Mouse (Mus musculus): ENCODE data around the gene Ankra2. TPM values are rescaled to one million over a fixed set of nuclear protein-coding genes. Genes with fewer than 3 reads are reported as not detected.

The Ankra2 gene
- polyA plus RNA-seq, 1 experiment from 2014 or later: 22.0 TPM

GRCm38 (mm10) chr13:98263458-98263987 is 649 bp downstream of the Ankra2 start:
- no peak; the same call in 1 of the 2 replicates for ATAC-seq (ENCODE audit: low FRiP score, low read depth)
- H3K9ac ChIP-seq: peak overlapping the region; percentile 86
- no peaks in the 10 kb centered on the region for H3K27me3 ChIP-seq
- peak overlapping the region; percentile 81 for H3K27ac ChIP-seq
- WGBS: 1% methylated on average over 16 of the region's 16 CpGs
- peak overlapping the region; percentile 67 for H3K4me2 ChIP-seq (replicated peaks)
- H3K9me3 ChIP-seq: no peaks in the 10 kb centered on the region
- peaks cover 22% of the 10 kb centered on the region for H3K4me1 ChIP-seq
- H3K36me3 ChIP-seq: peaks cover 28% of the 10 kb centered on the region
- H3K4me3 ChIP-seq: peak overlapping the region; percentile 92

- Histone ChIP-seq H3K4me3 (peak overlapping the region; percentile 92), H3K36me3 (peaks cover 28% of the 10 kb centered on the region), H3K4me2 (replicated peaks) (peak overlapping the region; percentile 67), H3K9me3 (no peaks in the 10 kb centered on the region), H3K4me1 (peaks cover 22% of the 10 kb centered on the region), H3K27me3 (no peaks in the 10 kb centered on the region), H3K9ac (peak overlapping the region; percentile 86; the same call in 1 of the 2 replicates), H3K27ac (no peak overlapping the region)
- WGBS: 34% methylated on average over 5 of the region's 5 CpGs
- no peak for ATAC-seq (ENCODE audit: low FRiP score, low read depth)
These were observed 1.2 kb downstream of the Ankra2 start for GRCm38 (mm10) chr13:98264111-98264510.

GRCm38 (mm10) chr13:98274023-98274422 is 11.1 kb downstream of the Ankra2 start:
- Histone ChIP-seq H3K9me3 (no peaks in the 10 kb centered on the region), H3K36me3 (peaks cover 50% of the 10 kb centered on the region)
- 86% methylated on average over 9 of the region's 9 CpGs for WGBS

GRCm38 (mm10) chr13:98275646-98276045 is 12.8 kb downstream of the Ankra2 start:
- Histone ChIP-seq H3K36me3 (peaks cover 41% of the 10 kb centered on the region), H3K27ac (no peak overlapping the region), H3K4me3 (no peak overlapping the region), H3K9me3 (no peaks in the 10 kb centered on the region), H3K4me1 (no peaks in the 10 kb centered on the region), H3K9ac (no peak overlapping the region), H3K27me3 (no peaks in the 10 kb centered on the region), H3K4me2 (replicated peaks) (no peak overlapping the region)
- no peak for ATAC-seq (ENCODE audit: low FRiP score, low read depth)
- WGBS: 85% methylated on average over 4 of the region's 4 CpGs

More at GRCm38 (mm10) chr13:98274023-98274422, 11.1 kb downstream of the Ankra2 start:
- H3K4me3 ChIP-seq: no peak overlapping the region
- no peak overlapping the region for H3K9ac ChIP-seq
- no peak overlapping the region for H3K4me2 ChIP-seq (replicated peaks)
- no peak for ATAC-seq (ENCODE audit: low FRiP score, low read depth)
- H3K4me1 ChIP-seq: no peaks in the 10 kb centered on the region
- no peak overlapping the region for H3K27ac ChIP-seq
- H3K27me3 ChIP-seq: no peaks in the 10 kb centered on the region

- H3K4me3 ChIP-seq: no peak overlapping the region
- no peaks in the 10 kb centered on the region for H3K4me1 ChIP-seq
- peaks cover 35% of the 10 kb centered on the region for H3K36me3 ChIP-seq
- no peak overlapping the region for H3K27ac ChIP-seq
- no peak overlapping the region for H3K4me2 ChIP-seq (replicated peaks)
- ATAC-seq (ENCODE audit: low FRiP score, low read depth): no peak
- no peaks in the 10 kb centered on the region for H3K27me3 ChIP-seq
- no peaks in the 10 kb centered on the region for H3K9me3 ChIP-seq
- H3K9ac ChIP-seq: no peak overlapping the region
- WGBS: 86% methylated on average over 7 of the region's 7 CpGs
These were observed 13.4 kb downstream of the Ankra2 start for GRCm38 (mm10) chr13:98276253-98276652.

GRCm38 (mm10) chr13:98277501-98277900 is 14.6 kb downstream of the Ankra2 start:
- 84% methylated on average over 2 of the region's 2 CpGs for WGBS

GRCm38 (mm10) chr13:98279686-98280085 is 16.8 kb downstream of the Ankra2 start, which contains the start of gene Gm21976:
Gene Gm21976 (plus strand): TSS chr13:98279887.
- H3K9ac ChIP-seq: no peak within 1 kb of the TSS
- 68% methylated on average over 5 of the region's 5 CpGs for WGBS
- no peak within 1 kb of the TSS for H3K4me2 ChIP-seq (replicated peaks)
- H3K9me3 ChIP-seq: no peaks in the 10 kb centered on the region
- no peak for ATAC-seq (ENCODE audit: low FRiP score, low read depth)
- no peak within 1 kb of the TSS for H3K27ac ChIP-seq
- no peaks in the 10 kb centered on the region for H3K27me3 ChIP-seq
- H3K4me3 ChIP-seq: no peak within 1 kb of the TSS
- peaks cover 6% of the 10 kb centered on the region; the same call in 1 of the 2 replicates for H3K36me3 ChIP-seq
- no peaks in the 10 kb centered on the region for H3K4me1 ChIP-seq

More at GRCm38 (mm10) chr13:98277501-98277900, 14.6 kb downstream of the Ankra2 start:
- H3K27ac ChIP-seq: no peak overlapping the region
- H3K4me3 ChIP-seq: no peak overlapping the region
- no peaks in the 10 kb centered on the region for H3K9me3 ChIP-seq
- no peak overlapping the region for H3K9ac ChIP-seq
- no peak overlapping the region for H3K4me2 ChIP-seq (replicated peaks)
- H3K27me3 ChIP-seq: no peaks in the 10 kb centered on the region
- peaks cover 24% of the 10 kb centered on the region for H3K36me3 ChIP-seq
- ATAC-seq (ENCODE audit: low FRiP score, low read depth): no peak
- no peaks in the 10 kb centered on the region for H3K4me1 ChIP-seq

GRCm38 (mm10) chr13:98280990-98281650 is 18.2 kb downstream of the Ankra2 start:
- Histone ChIP-seq H3K27ac (no peak overlapping the region), H3K4me2 (replicated peaks) (no peak overlapping the region), H3K36me3 (no peaks in the 10 kb centered on the region), H3K27me3 (no peaks in the 10 kb centered on the region), H3K9ac (no peak overlapping the region), H3K4me3 (no peak overlapping the region), H3K4me1 (no peaks in the 10 kb centered on the region), H3K9me3 (no peaks in the 10 kb centered on the region)
- no peak for ATAC-seq (ENCODE audit: low FRiP score, low read depth)
- WGBS: 76% methylated on average over 12 of the region's 12 CpGs

- Histone ChIP-seq H3K27ac (no peak overlapping the region), H3K9me3 (0 out of 2 replicates have a peak, but pooled peaks cover 3% of the 10 kb centered on the region), H3K36me3 (no peaks in the 10 kb centered on the region), H3K27me3 (no peaks in the 10 kb centered on the region), H3K9ac (no peak overlapping the region), H3K4me2 (replicated peaks) (no peak overlapping the region), H3K4me3 (no peak overlapping the region), H3K4me1 (no peaks in the 10 kb centered on the region)
- 37% methylated on average over 2 of the region's 2 CpGs for WGBS
- ATAC-seq (ENCODE audit: low FRiP score, low read depth): no peak
These were observed 27.8 kb downstream of the Ankra2 start for GRCm38 (mm10) chr13:98290719-98291118.

- no peak for ATAC-seq (ENCODE audit: low FRiP score, low read depth)
- Histone ChIP-seq H3K9me3 (0 out of 2 replicates have a peak, but pooled peaks cover 3% of the 10 kb centered on the region), H3K4me3 (no peak overlapping the region), H3K27me3 (no peaks in the 10 kb centered on the region), H3K27ac (no peak overlapping the region), H3K4me2 (replicated peaks) (no peak overlapping the region), H3K36me3 (no peaks in the 10 kb centered on the region), H3K4me1 (no peaks in the 10 kb centered on the region), H3K9ac (no peak overlapping the region)
- 81% methylated on average over 8 of the region's 8 CpGs for WGBS
These were observed 28.8 kb downstream of the Ankra2 start for GRCm38 (mm10) chr13:98291712-98292111.

GRCm38 (mm10) chr13:98296072-98296471 is 33.2 kb downstream of the Ankra2 start:
- H3K4me2 ChIP-seq (replicated peaks): no peak overlapping the region
- H3K36me3 ChIP-seq: no peaks in the 10 kb centered on the region
- H3K27ac ChIP-seq: no peak overlapping the region
- 0 out of 2 replicates have a peak, but pooled peaks cover 3% of the 10 kb centered on the region for H3K9me3 ChIP-seq
- no peak overlapping the region for H3K9ac ChIP-seq
- no peak for ATAC-seq (ENCODE audit: low FRiP score, low read depth)
- H3K4me1 ChIP-seq: no peaks in the 10 kb centered on the region; the same call in 1 of the 2 replicates
- no peaks in the 10 kb centered on the region for H3K27me3 ChIP-seq
- no peak overlapping the region for H3K4me3 ChIP-seq
- 51% methylated on average over 5 of the region's 5 CpGs for WGBS

GRCm38 (mm10) chr13:98297883-98298482 is 35.1 kb downstream of the Ankra2 start:
- H3K9me3 ChIP-seq: 0 out of 2 replicates have a peak, but pooled peaks cover 3% of the 10 kb centered on the region
- no peak overlapping the region for H3K9ac ChIP-seq
- H3K27ac ChIP-seq: no peak overlapping the region
- ATAC-seq (ENCODE audit: low FRiP score, low read depth): no peak
- H3K36me3 ChIP-seq: no peaks in the 10 kb centered on the region
- no peak overlapping the region for H3K4me2 ChIP-seq (replicated peaks)
- no peak overlapping the region for H3K4me3 ChIP-seq
- H3K4me1 ChIP-seq: no peaks in the 10 kb centered on the region; the same call in 1 of the 2 replicates
- no peaks in the 10 kb centered on the region for H3K27me3 ChIP-seq
- 93% methylated on average over 6 of the region's 6 CpGs for WGBS

Data from limb, embryonic 13.5 days (tissue).